Mouse (Mus musculus): ENCODE measurements around the gene Pla2g4e. TPM values are rescaled to one million over a fixed set of nuclear protein-coding genes. Genes with fewer than 3 reads are reported as not detected.

The Pla2g4e gene
- polyA plus RNA-seq (2015; fragmentation: Nextera tagmentation; extraction: Ambion mirVana): 1.3 and 1.5 TPM in 2 replicates

DNA sequence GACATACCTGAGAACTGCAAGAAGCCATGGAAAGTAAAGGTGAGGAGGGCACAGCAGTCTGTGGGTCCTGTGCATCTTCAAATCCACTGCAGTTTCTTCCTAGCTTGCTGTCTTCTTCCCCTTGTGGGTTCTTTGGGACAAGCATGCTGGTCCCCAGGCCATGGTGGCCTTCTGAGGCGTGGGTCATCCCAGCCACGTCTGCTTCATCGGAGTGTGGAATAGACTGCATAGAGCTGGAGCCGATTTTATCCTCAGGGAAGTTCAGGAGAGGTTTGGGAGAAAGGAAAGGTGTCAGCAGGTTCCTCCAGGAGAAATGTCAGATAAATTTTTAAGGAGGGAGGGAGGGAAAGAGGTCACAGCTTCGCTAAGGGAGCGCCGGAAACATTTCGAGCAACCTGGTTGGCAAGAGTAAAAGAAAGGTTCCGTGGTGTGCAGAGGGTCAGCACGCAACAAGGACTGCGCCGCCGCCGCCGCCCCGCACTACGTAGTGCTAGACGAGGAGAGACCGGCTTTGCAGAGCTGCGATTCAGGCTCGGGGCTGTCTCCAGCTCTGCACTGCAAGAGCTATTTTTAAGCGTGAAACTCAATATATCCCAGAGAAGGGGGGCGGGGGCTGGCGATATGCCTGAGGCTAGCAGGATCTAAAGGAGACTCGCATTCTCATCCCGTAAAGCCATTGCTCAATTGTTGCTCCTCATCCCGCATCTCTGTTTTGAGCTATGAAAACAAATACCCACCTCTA is at the start of gene Pla2g4e:
Pla2g4e (minus strand) TSS at position 657 of the 742 bp plus-strand sequence.
- WGBS: 8% methylated on average over 27 of the region's 27 CpGs
- H3K36me3 ChIP-seq: no peaks in the 10 kb centered on the region
- H3K9ac ChIP-seq (replicated peaks): peak within 1 kb of the TSS; percentile 66
- peak; percentile 93 for ATAC-seq
- H3K4me3 ChIP-seq (replicated peaks): peak within 1 kb of the TSS; percentile 47
- H3K4me2 ChIP-seq (replicated peaks): peak within 1 kb of the TSS; percentile 68
- H3K4me1 ChIP-seq (replicated peaks): peaks cover 8% of the 10 kb centered on the region
- H3K9me3 ChIP-seq: no peaks in the 10 kb centered on the region
- peak within 1 kb of the TSS; percentile 51 for H3K27ac ChIP-seq
- H3K27me3 ChIP-seq: peaks cover 19% of the 10 kb centered on the region

DNA sequence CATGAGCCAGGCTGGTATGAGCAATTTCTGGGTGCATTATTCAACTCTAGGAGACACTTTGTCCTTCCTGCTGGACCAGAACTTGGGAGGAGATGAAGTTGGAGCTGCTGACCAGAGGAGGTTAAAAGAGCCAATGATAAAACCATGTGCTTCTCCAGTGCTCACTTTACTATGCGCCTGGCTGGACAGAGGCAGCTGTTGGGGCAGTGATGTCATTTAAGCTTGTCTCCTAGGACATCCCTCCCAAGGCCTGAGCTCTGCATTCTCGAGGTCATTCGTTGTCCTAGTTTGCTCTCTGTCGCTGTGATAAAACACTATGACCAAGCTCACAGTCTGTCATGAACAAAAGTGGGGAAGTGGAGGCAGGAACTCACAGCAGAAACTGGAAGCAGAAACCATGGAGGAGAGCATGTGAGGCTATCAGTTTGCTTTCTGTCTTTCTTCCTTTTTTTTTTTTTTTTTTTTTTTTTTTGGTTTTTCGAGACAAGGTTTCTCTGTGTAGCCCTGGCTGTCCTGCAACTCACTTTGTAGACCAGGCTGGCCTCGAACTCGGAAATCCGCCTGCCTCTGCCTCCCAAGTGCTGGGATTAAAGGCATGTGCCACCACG is 46.4 kb upstream of the Pla2g4e start:
- WGBS: 92% methylated on average over 8 of the region's 9 CpGs
- Histone ChIP-seq H3K27me3 (no peaks in the 10 kb centered on the region), H3K4me2 (replicated peaks) (no peak overlapping the region), H3K9me3 (no peaks in the 10 kb centered on the region), H3K4me3 (replicated peaks) (no peak overlapping the region), H3K9ac (replicated peaks) (no peak overlapping the region), H3K27ac (no peak overlapping the region), H3K36me3 (no peaks in the 10 kb centered on the region), H3K4me1 (replicated peaks) (no peaks in the 10 kb centered on the region)
- ATAC-seq: no peak

DNA sequence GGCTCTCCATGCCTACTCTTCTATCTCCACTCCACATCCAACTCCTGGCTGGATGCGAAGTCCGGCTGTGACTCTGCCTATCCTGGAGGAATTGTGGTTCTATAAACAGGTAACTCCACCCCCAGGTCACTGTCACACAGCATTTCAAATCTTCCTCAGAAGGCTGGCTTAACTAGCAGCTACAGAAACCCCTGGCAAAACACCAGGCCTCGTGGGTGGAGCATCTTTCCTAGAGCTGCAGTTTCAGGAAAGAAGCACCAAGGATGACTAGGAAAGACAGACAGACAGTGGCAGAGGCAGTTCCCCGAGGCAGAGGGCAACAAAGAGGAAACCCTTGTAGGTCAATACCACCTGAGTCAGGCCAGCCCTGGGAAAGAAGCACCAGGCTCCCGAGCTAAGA is 43.9 kb upstream of the Pla2g4e start, which contains the start of gene Pla2g4d:
Pla2g4d (minus strand) TSS at position 203 of the 400 bp plus-strand sequence.
- H3K27me3 ChIP-seq: no peaks in the 10 kb centered on the region
- no peak within 1 kb of the TSS for H3K4me3 ChIP-seq (replicated peaks)
- no peaks in the 10 kb centered on the region for H3K9me3 ChIP-seq
- no peak within 1 kb of the TSS for H3K27ac ChIP-seq
- no peaks in the 10 kb centered on the region for H3K36me3 ChIP-seq
- no peak within 1 kb of the TSS for H3K4me2 ChIP-seq (replicated peaks)
- 72% methylated on average over 5 of the region's 5 CpGs for WGBS
- no peak for ATAC-seq
- H3K4me1 ChIP-seq (replicated peaks): no peaks in the 10 kb centered on the region
- H3K9ac ChIP-seq (replicated peaks): no peak within 1 kb of the TSS

DNA sequence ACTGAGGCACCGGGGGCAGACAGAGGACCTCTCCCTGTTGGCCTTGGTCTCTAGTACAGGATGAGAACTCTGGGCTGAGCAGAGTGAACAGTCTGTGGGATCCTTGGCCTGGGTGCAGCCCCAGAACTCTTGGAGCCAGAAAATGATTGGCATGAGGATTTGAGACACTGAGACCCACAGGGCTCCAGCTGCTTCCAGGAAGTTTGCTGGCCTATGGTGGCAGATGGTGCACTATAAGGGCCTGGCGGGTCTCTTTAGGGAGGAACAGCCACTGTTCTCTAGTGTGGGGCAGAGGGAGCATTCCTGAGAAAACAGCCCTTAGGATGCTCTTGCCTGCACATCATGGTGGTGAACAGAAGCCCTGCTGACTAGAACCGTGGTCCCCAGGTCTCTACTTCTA is 43.3 kb upstream of the Pla2g4e start:
- Histone ChIP-seq H3K4me2 (replicated peaks) (no peak overlapping the region), H3K4me1 (replicated peaks) (no peaks in the 10 kb centered on the region), H3K36me3 (no peaks in the 10 kb centered on the region), H3K27ac (no peak overlapping the region), H3K27me3 (no peaks in the 10 kb centered on the region), H3K9me3 (no peaks in the 10 kb centered on the region), H3K4me3 (replicated peaks) (no peak overlapping the region), H3K9ac (replicated peaks) (no peak overlapping the region)
- ATAC-seq: no peak
- whole genome bisulfite sequencing: 86% methylated on average over 3 of the region's 3 CpGs

DNA sequence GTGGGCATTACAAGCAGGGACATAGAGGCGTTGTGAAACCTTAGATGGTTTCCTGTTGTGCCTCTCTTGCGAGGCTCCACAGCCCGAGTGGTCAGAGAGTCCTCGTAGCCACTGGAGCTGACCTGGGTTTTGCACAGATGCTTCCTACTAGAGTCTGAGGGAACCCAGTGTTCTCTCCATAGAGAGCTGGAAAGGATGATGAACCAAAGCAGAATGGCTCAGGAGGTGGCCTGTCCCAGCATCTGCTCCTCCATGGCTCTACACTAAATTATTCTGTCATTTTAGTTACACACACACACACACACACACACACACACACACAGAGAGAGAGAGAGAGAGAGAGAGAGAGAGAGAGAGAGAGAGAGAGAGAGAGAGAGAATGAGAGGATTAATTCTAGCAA is 40.5 kb upstream of the Pla2g4e start:
- Histone ChIP-seq H3K27ac (no peak overlapping the region), H3K4me2 (replicated peaks) (no peak overlapping the region), H3K9ac (replicated peaks) (no peak overlapping the region), H3K36me3 (no peaks in the 10 kb centered on the region), H3K9me3 (no peaks in the 10 kb centered on the region), H3K27me3 (no peaks in the 10 kb centered on the region), H3K4me1 (replicated peaks) (no peaks in the 10 kb centered on the region), H3K4me3 (replicated peaks) (no peak overlapping the region)
- no peak for ATAC-seq
- 80% methylated on average over 4 of the region's 4 CpGs for WGBS

DNA sequence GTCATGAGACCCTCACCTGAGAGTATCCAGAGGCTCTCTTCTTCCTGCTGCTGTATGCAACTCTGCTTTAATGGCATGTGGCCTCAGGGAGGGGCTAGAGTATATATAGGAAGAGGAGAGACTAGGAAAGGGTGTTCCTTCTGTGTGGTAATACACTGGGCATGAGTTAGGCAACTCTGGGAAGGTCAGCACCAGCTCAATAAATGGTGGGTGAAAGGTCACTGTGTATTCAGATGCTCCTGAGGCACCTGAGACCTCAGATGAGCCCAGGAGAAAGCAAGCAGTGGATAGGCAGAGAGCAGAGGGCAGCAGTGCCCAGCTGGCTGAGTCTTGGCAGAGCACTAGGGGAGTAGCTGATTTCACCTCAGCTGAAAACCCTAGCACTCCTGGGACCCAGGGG is 39.6 kb upstream of the Pla2g4e start:
- Histone ChIP-seq H3K4me1 (replicated peaks) (no peaks in the 10 kb centered on the region), H3K4me2 (replicated peaks) (no peak overlapping the region), H3K27me3 (no peaks in the 10 kb centered on the region), H3K27ac (no peak overlapping the region), H3K36me3 (no peaks in the 10 kb centered on the region), H3K9ac (replicated peaks) (no peak overlapping the region), H3K4me3 (replicated peaks) (no peak overlapping the region), H3K9me3 (no peaks in the 10 kb centered on the region)
- ATAC-seq: no peak

DNA sequence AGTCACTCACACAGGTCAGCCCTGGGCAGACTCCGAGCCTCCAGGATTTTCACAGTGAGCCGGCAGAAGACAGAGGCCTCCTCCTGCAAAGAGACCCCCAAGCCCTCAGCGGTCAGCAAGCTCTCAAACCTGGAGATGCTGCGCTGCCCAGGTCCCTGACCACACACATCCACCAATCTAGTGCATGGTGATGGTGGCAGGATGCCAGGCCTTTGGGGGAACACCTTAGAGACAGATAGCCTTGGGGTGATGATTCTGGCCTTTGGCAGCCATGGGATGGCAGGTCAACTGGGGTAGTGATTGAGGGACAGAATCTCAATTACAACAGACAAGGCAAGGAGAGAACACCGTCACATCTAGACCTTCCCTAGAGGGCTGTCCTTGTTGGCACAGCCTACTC is 39.0 kb upstream of the Pla2g4e start:
- 81% methylated on average over 5 of the region's 5 CpGs for WGBS
- Histone ChIP-seq H3K4me3 (replicated peaks) (no peak overlapping the region), H3K36me3 (no peaks in the 10 kb centered on the region), H3K27me3 (no peaks in the 10 kb centered on the region), H3K27ac (no peak overlapping the region), H3K4me1 (replicated peaks) (no peaks in the 10 kb centered on the region), H3K9ac (replicated peaks) (no peak overlapping the region), H3K4me2 (replicated peaks) (no peak overlapping the region), H3K9me3 (no peaks in the 10 kb centered on the region)
- no peak for ATAC-seq

DNA sequence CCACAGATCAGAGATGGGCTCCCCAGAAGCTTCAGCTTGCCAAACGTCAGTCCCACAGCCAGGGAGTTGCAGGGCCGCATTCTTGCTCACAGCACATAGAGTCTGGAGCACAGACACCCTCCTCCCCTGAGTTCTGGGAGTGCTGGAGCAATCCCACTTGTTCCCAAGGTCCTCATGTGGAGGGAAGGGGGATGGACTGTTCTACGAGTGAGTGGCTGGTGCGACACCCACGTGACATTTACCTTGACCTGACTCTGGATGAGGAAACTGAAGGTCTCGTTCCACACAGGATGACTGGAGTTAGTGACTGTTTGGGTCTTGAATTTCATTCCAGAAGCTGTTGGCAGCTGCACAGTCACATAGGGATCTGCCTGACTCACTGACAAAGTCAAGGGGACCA is 38.4 kb upstream of the Pla2g4e start:
- H3K4me1 ChIP-seq (replicated peaks): no peaks in the 10 kb centered on the region
- WGBS: 64% methylated on average over 6 of the region's 6 CpGs
- no peak overlapping the region for H3K9ac ChIP-seq (replicated peaks)
- no peak overlapping the region for H3K4me3 ChIP-seq (replicated peaks)
- no peak overlapping the region for H3K27ac ChIP-seq
- ATAC-seq: no peak
- H3K27me3 ChIP-seq: no peaks in the 10 kb centered on the region
- no peak overlapping the region for H3K4me2 ChIP-seq (replicated peaks)
- H3K36me3 ChIP-seq: no peaks in the 10 kb centered on the region
- no peaks in the 10 kb centered on the region for H3K9me3 ChIP-seq

DNA sequence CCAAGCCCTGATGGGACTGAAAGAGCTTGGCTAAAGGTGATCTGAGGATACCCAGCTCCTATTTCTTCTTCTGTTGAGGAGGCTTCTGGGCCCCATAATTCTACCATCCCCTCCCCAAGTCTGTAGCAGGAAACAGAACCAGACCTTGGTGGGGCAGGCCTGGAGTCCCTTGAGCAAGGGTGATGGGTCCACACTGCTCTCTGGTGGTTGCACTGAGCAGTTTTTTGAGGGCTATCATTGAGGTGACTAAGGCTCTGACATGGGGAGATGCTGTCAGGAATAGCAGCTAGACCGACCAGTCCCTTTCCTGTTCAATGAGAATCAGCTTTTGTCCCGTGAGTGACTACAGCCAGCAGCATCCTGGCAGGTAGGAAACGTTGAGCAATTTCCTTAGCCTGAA is 36.1 kb upstream of the Pla2g4e start:
- H3K4me3 ChIP-seq (replicated peaks): no peak overlapping the region
- no peaks in the 10 kb centered on the region for H3K27me3 ChIP-seq
- 63% methylated on average over 3 of the region's 3 CpGs for WGBS
- no peaks in the 10 kb centered on the region for H3K4me1 ChIP-seq (replicated peaks)
- no peak overlapping the region for H3K27ac ChIP-seq
- H3K36me3 ChIP-seq: no peaks in the 10 kb centered on the region
- H3K9me3 ChIP-seq: no peaks in the 10 kb centered on the region
- no peak overlapping the region for H3K4me2 ChIP-seq (replicated peaks)
- no peak overlapping the region for H3K9ac ChIP-seq (replicated peaks)
- ATAC-seq: no peak

DNA sequence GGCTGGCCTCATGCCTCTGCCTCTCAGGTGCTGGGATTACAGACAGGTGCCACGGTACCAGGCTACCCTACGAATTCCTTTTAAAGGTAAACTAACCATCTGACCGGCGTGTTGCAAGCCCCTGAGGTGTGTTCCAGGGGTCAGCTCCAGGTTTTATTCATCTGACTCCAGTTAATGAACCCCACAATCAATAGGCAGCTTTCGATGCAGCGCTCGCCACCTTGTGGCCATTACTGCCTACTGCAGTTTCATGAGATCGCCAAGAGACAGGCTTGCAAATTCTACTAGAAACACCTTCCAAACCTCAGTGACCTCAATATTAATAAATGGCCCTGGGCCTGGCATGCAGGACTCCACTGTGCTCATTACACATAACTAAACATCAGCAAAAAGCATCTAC is 34.8 kb upstream of the Pla2g4e start:
- Histone ChIP-seq H3K4me3 (replicated peaks) (no peak overlapping the region), H3K4me1 (replicated peaks) (no peaks in the 10 kb centered on the region), H3K4me2 (replicated peaks) (no peak overlapping the region), H3K27ac (no peak overlapping the region), H3K27me3 (no peaks in the 10 kb centered on the region), H3K9me3 (no peaks in the 10 kb centered on the region), H3K36me3 (no peaks in the 10 kb centered on the region), H3K9ac (replicated peaks) (no peak overlapping the region)
- ATAC-seq: peak; percentile 43; the same call in 1 of the 2 replicates
- 17% methylated on average over 8 of the region's 8 CpGs for WGBS

DNA sequence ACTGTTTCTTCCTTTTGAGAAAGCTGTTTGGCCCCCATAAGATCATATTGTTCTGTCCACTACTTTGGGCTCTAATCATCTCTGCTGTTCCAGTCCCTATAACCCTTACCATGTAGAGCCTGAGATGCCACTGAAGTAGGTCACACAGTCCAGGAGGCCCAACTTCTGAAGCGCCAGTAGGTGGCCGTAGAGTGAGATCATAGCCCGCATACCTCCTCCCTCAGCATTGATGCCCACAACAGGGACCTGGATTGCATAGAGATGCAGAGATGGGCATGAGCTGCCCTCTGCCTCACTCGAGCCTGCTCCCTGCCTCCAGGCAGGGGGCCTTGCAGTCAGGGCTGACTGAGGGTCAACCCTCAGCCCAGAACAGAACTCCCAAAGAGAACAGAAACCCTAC is 31.8 kb upstream of the Pla2g4e start:
- Histone ChIP-seq H3K27ac (no peak overlapping the region), H3K4me2 (replicated peaks) (no peak overlapping the region), H3K4me3 (replicated peaks) (no peak overlapping the region), H3K4me1 (replicated peaks) (no peaks in the 10 kb centered on the region), H3K36me3 (no peaks in the 10 kb centered on the region), H3K9me3 (no peaks in the 10 kb centered on the region), H3K9ac (replicated peaks) (no peak overlapping the region), H3K27me3 (no peaks in the 10 kb centered on the region)
- 77% methylated on average over 4 of the region's 4 CpGs for WGBS
- ATAC-seq: no peak

DNA sequence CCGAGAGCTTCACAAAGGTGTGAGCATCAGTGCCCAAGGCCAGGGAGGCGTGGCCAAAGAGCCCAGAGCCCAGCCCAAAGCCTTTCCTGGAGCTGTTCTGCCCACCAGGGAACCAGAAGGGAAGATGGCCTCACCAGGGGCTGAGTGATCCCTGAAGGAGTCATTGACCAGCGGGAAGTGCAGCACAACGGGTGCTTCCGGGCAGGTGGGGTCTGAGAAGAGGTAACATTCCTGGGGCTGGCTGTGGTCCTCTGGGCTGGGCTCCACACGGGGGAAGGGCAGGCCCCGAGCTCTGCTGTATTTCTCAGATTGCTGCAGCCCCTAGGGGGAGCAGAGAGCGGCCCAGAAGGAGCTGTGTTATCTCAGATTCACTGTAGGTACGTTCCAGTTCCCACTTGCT is 23.5 kb upstream of the Pla2g4e start:
- H3K9me3 ChIP-seq: no peaks in the 10 kb centered on the region
- no peak overlapping the region for H3K9ac ChIP-seq (replicated peaks)
- ATAC-seq: no peak
- WGBS: 2% methylated on average over 9 of the region's 9 CpGs
- H3K27ac ChIP-seq: no peak overlapping the region
- peak overlapping the region; percentile 18; the same call in 1 of the 2 replicates for H3K4me2 ChIP-seq (replicated peaks)
- H3K4me1 ChIP-seq (replicated peaks): no peaks in the 10 kb centered on the region; the same call in 1 of the 2 replicates
- no peaks in the 10 kb centered on the region for H3K27me3 ChIP-seq
- no peaks in the 10 kb centered on the region for H3K36me3 ChIP-seq
- H3K4me3 ChIP-seq (replicated peaks): no peak overlapping the region
